Mouse (Mus musculus) embryonic fibroblast, embryonic 13.5 days (primary cell): ENCODE data around the gene Anks1b.

Experiments used
- CTCF ChIP-seq: IDR thresholded peaks from 2 replicates; pipeline ENCODE4 v1.5.1; 2011; ENCODE audit warnings: mild to moderate bottlenecking, control low read depth, low read length, moderate library complexity, borderline replicate concordance; ENCODE audit not compliant: insufficient read depth
- POLR2A ChIP-seq: IDR thresholded peaks from 2 replicates; pipeline ENCODE4 v1.6.1; 2011; ENCODE audit warnings: low read depth, mild to moderate bottlenecking, control low read depth, low read length, moderate library complexity

DNA sequence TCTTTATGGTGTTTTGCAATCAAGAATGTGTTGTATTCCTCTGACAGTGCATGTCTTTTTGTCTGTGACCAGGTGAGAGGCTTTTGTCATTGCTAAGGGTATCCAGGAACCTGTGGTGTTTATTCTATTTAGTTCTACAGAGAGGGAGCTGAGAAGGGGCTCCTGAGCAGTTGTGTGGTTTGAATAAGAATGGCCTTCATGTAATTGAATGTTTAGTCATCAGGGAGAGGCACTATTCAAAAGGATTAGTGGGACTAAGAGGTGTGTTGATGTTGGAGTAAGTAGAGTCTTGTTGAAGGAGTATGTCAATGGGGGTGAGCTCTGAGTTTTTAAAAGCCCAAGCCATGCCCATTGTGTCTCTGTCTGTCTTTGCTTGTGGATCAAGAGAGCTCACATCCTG, 264.2 kb downstream of the Anks1b start:
- TF ChIP-seq POLR2A (no peak), CTCF (no peak)
